Mouse (Mus musculus) kidney, postnatal 0 days (tissue): Measurements from ENCODE around the gene Gm49396. TPM values are rescaled to one million over a fixed set of nuclear protein-coding genes. Genes with fewer than 3 reads are reported as not detected.

Experiments used
- ATAC-seq: fragments of 200-750 bp; cut with Nextera tagmentation; replicated peaks from 2 replicates; pipeline ENCODE4 v1.8.0; 2017; ENCODE audit warnings: low read depth, moderate number of reproducible peaks, moderate TSS enrichment, moderate library complexity; ENCODE audit not compliant: low FRiP score
- DNase-seq: peaks from one replicate; pipeline ENCODE4 v3.0.0-alpha.2; 2016; ENCODE audit warnings: low spot score
- H3K27ac ChIP-seq: fragments of 300-500 bp; sonication (generic); 2 replicates; pipeline ENCODE4 v1.5.1; 2014; ENCODE audit warnings: mild to moderate bottlenecking
- H3K27me3 ChIP-seq: fragments of 300-500 bp; sonication (generic); 2 replicates; pipeline ENCODE4 v1.6.1; 2014; ENCODE audit warnings: low read length, mixed read lengths; ENCODE audit not compliant: insufficient read depth
- H3K36me3 ChIP-seq: fragments of 300-500 bp; sonication (generic); 2 replicates; pipeline ENCODE4 v1.6.1; 2014; ENCODE audit warnings: low read length, mixed read lengths; ENCODE audit not compliant: insufficient read depth
- H3K4me1 ChIP-seq: fragments of 300-500 bp; sonication (generic); replicated peaks from 2 replicates; pipeline ENCODE4 v1.6.1; 2014; ENCODE audit warnings: antibody characterized with exemption, low read length, mixed read lengths; ENCODE audit not compliant: insufficient read depth
- H3K4me2 ChIP-seq: fragments of 300-500 bp; sonication (generic); 2 replicates; pipeline ENCODE4 v1.6.1; 2014; ENCODE audit warnings: mild to moderate bottlenecking, low read length, moderate library complexity, mixed read lengths
- H3K4me3 ChIP-seq: fragments of 300-500 bp; sonication (generic); replicated peaks from 2 replicates; pipeline ENCODE4 v1.5.1; 2014; ENCODE audit warnings: low read depth, low read length
- H3K9ac ChIP-seq: fragments of 300-500 bp; sonication (generic); 2 replicates; pipeline ENCODE4 v1.6.1; 2014; ENCODE audit warnings: low read depth, low read length
- H3K9me3 ChIP-seq: fragments of 300-500 bp; sonication (generic); replicated peaks from 2 replicates; pipeline ENCODE4 v1.6.1; 2016; ENCODE audit warnings: low read length, inconsistent platforms, mixed read lengths
- CTCF ChIP-seq: IDR thresholded peaks from 2 replicates; pipeline ENCODE4 v1.5.1; 2016; ENCODE audit warnings: antibody characterized with exemption, low read depth, mild to moderate bottlenecking, moderate library complexity
- WGBS: fragments of 180-500 bp; shearing (Covaris S2); extraction: QIAGEN DNeasy Blood & Tissue Kit; methylation state at CpG from one replicate; pipeline ENCODE4 v1.1.7; 2014; 5-methylcytosine and 5-hydroxymethylcytosine counted together
- polyA plus RNA-seq: library from polyadenylated mRNA; unstranded; fragments of >200 nt; fragmentation: Nextera tagmentation; extraction: Ambion mirVana; gene quantifications from 2 replicates; pipeline ENCODE4 v1.2.1, GENCODE M21; 2015

Gm49396 gene
- polyA plus RNA-seq, 1 experiment from 2014 or later, result 5.0 TPM

DNA sequence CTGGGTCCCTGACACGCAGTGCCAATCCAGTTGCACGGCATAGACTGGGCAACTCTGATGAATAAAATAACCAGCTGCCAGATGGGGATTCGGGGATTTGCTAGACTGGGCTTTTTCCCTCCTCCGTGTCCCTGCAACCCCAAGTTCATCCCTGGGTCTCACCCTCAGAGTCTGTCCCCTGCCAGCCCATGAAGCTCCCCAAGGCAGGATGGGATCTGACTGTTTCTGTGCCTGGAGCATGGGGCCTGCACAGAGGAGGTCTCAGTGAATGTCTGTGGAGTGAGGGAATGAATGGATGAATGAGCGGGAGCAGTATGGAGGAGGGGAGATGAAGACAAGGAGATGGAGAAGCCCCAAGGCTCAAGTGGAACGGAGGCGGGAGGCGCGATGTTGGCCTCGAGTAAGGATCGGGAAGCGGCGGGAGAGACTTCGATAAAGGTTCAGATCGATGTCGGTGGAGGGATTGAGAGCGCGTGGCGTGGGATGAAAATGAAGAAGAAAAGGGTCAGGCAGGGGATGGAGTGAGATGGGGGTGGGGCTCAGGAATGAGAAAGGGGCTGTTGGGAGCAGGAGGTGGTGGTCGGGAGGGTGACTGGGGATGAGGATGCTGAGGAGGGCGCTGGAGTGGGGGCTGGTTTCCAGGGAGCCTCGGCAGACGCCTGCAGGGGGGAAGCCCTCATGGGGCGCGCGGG lies 29.1 kb upstream of the Gm49396 start:
- DNase-seq (peak; percentile 20), ATAC-seq (no peak)
- Histone ChIP-seq H3K36me3 (peaks cover 9% of the 10 kb centered on the region; the same call in 1 of the 2 replicates), H3K9ac (peak overlapping the region; percentile 71), H3K9me3 (no peaks in the 10 kb centered on the region), H3K4me3 (peak overlapping the region; percentile 74), H3K4me1 (peaks cover 7% of the 10 kb centered on the region; the same call in 1 of the 2 replicates), H3K4me2 (peak overlapping the region; percentile 94), H3K27me3 (no peaks in the 10 kb centered on the region), H3K27ac (0 out of 2 replicates have a peak overlapping the region, but pooled peaks have one; percentile 22)
- no peak for TF ChIP-seq CTCF
- 8% methylated on average over 25 of the region's 26 CpGs for WGBS

DNA sequence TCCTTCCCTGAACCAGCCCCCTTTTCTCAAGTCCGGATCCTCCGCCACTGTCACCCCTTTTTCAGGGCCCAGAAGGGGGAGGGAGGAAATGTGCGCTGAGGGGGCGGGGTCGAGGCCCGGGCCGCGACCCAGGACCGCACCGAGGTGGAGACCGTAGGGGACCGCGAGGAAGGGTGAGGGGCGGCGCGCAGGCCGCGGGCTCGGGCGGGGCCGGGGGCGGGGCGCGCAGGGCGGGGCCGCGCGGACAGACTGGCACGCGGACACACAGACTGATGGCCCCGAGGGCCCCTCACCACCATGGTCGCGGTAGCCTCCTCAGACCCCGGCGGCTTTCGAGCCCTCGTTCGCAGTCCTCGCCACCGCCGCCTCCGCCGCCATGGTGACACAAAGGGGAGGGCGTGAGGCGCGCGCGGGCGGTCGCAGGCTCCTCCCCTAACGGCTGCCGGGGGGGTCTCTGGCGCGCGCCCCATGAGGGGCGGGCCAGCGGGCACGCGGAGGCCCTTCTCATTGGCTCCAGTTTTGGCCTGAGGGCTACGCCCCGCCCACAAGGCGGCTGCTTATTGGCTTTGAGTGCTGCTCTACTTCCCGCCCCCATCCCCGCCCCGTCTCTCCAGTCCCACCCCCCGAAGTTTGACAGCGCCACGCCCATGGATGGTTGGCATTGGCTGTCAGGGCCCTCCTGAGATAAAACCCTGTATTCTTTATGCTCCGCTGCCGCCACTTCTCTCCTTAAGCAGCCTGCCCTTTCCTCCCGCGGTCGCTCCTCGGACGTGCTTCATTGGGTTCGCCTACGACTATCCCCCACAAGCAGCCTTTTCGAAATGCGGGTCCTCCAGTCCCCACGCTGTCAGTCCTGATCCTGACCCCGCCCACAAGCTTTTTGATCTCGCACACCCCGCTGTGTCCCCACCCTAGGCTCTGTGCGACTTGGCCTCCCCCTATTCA lies 28.2 kb upstream of the Gm49396 start, which contains the start of gene Arhgap33:
Gene Arhgap33 (minus strand): TSS at position 428 of the 945 bp plus-strand sequence.
- H3K4me2 ChIP-seq, result peak within 1 kb of the TSS; percentile 94
- peaks cover 7% of the 10 kb centered on the region; the same call in 1 of the 2 replicates for H3K4me1 ChIP-seq
- H3K4me3 ChIP-seq, result peak within 1 kb of the TSS; percentile 74
- ATAC-seq (peak; percentile 92), DNase-seq (peak; percentile 97)
- 0 out of 2 replicates have a peak within 1 kb of the TSS, but pooled peaks have one; percentile 22 for H3K27ac ChIP-seq
- TF ChIP-seq CTCF, result no peak
- WGBS, result under 1% methylated on average over 46 of the region's 84 CpGs
- peak within 1 kb of the TSS; percentile 71 for H3K9ac ChIP-seq
- no peaks in the 10 kb centered on the region for H3K9me3 ChIP-seq
- peaks cover 2% of the 10 kb centered on the region; the same call in 1 of the 2 replicates for H3K36me3 ChIP-seq
- H3K27me3 ChIP-seq, result no peaks in the 10 kb centered on the region

DNA sequence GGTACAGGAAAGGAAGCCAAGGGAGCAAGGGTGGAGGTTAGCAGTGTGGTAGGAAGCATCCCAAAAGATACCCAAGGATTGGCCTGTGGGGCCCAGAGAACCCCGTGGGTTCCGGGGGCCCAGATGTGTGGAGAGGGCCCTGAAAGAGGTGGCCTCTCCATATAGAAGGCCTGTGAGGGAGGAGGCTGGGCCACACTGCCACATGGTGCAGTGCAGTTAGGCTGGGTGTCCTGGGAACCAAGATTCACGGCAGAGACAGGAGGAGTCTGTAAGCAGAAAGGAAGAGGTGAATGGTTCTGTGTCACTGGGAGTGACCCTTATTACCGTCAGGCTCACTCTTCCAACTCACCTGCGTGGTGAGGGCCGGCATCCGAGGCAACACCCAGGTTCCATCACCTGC lies 22.6 kb upstream of the Gm49396 start:
- no peaks in the 10 kb centered on the region for H3K27me3 ChIP-seq
- WGBS, result 89% methylated on average over 7 of the region's 7 CpGs
- no peak overlapping the region for H3K4me2 ChIP-seq
- ATAC-seq (no peak), DNase-seq (no peak)
- no peak overlapping the region for H3K4me3 ChIP-seq
- peaks cover 15% of the 10 kb centered on the region; the same call in 1 of the 2 replicates for H3K36me3 ChIP-seq
- no peak for TF ChIP-seq CTCF
- no peaks in the 10 kb centered on the region for H3K4me1 ChIP-seq
- no peaks in the 10 kb centered on the region for H3K9me3 ChIP-seq
- H3K27ac ChIP-seq, result no peak overlapping the region
- no peak overlapping the region for H3K9ac ChIP-seq

GRCm38 (mm10) chr7:30544327-30544726 lies 18.8 kb upstream of the Gm49396 start:
- no peak for DNase-seq
- 85% methylated on average over 2 of the region's 2 CpGs for WGBS
- H3K4me1 ChIP-seq, result no peaks in the 10 kb centered on the region
- H3K27ac ChIP-seq, result no peak overlapping the region
- no peaks in the 10 kb centered on the region for H3K9me3 ChIP-seq
- H3K27me3 ChIP-seq, result no peaks in the 10 kb centered on the region
- no peak overlapping the region for H3K9ac ChIP-seq
- no peak for ATAC-seq
- no peak overlapping the region for H3K4me3 ChIP-seq
- H3K4me2 ChIP-seq, result no peak overlapping the region
- peaks cover 23% of the 10 kb centered on the region; the same call in 1 of the 2 replicates for H3K36me3 ChIP-seq
- no peak for TF ChIP-seq CTCF

DNA sequence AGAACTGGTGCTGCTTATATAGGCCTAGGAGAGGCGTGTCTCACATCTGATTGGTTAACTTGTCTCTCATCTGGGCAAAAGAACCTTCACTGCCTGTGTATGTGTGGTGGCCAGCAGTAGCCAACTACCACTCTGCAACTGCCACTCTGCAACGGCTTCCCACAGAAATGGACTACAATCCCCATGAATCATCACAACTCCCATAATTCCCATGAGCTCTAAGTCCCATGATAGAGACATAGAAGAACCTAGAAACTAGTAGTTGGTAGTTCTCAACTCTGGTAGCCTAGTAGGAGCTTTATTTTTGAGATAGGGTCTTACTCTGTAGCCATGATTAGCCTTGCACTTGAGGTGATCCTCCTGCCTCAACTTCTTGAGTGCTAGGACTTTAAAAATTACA lies 13.3 kb upstream of the Gm49396 start:
- TF ChIP-seq CTCF, result no peak
- Histone ChIP-seq H3K4me1 (peaks cover 8% of the 10 kb centered on the region), H3K36me3 (peaks cover 8% of the 10 kb centered on the region; the same call in 1 of the 2 replicates), H3K4me3 (no peak overlapping the region), H3K27ac (no peak overlapping the region), H3K9me3 (no peaks in the 10 kb centered on the region), H3K27me3 (no peaks in the 10 kb centered on the region), H3K9ac (no peak overlapping the region), H3K4me2 (no peak overlapping the region)
- no peak for ATAC-seq
- DNase-seq, result no peak
- WGBS, result 90% methylated on average over 2 of the region's 2 CpGs

- no peaks in the 10 kb centered on the region for H3K27me3 ChIP-seq
- no peaks in the 10 kb centered on the region for H3K9me3 ChIP-seq
- peaks cover 8% of the 10 kb centered on the region for H3K4me1 ChIP-seq
- H3K36me3 ChIP-seq, result peaks cover 13% of the 10 kb centered on the region; the same call in 1 of the 2 replicates
- H3K4me3 ChIP-seq, result no peak overlapping the region
- no peak overlapping the region for H3K27ac ChIP-seq
- no peak for DNase-seq
- H3K9ac ChIP-seq, result no peak overlapping the region
- no peak for ATAC-seq
- 97% methylated on average over 1 of the region's 1 CpGs for WGBS
- H3K4me2 ChIP-seq, result no peak overlapping the region
- no peak for TF ChIP-seq CTCF
These were observed 12.5 kb upstream of the Gm49396 start for GRCm38 (mm10) chr7:30550603-30551002.
